Mouse (Mus musculus) B cell, adult 2 months (primary cell): ENCODE results near the gene Prrt2.
A peak's percentile ranks its signal among the peaks of the same experiment; 100 is the strongest.

Experiments
- DNase-seq, 2 experiments: peaks; one replicate each; pipeline ENCODE4 v3.0.0; 2022

The Prrt2 gene

DNA sequence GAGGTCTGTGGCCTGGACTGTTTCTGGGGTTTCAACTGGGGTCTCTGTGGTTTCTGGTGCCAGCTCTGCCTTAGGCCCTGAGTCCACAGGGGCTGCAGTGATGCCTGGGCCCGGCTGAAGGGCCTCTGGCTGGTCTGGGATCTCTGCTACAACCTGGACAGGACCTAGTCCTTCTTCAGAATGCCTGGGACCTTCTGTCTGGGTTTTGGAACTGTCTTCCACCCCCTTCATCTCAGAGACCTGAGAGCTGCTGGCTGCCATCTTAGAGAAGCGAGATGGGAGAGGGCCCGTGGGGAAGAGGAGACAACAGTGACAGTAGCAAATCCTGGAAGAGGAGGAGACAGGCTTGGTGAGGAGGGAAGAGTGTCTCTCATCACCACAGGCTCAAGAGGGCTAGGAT, 980 bp downstream of the Prrt2 start:
- no peak for DNase-seq

GRCm38 (mm10) chr7:127019306-127019960, 1.6 kb downstream of the Prrt2 start:
- DNase-seq = no peak

DNA sequence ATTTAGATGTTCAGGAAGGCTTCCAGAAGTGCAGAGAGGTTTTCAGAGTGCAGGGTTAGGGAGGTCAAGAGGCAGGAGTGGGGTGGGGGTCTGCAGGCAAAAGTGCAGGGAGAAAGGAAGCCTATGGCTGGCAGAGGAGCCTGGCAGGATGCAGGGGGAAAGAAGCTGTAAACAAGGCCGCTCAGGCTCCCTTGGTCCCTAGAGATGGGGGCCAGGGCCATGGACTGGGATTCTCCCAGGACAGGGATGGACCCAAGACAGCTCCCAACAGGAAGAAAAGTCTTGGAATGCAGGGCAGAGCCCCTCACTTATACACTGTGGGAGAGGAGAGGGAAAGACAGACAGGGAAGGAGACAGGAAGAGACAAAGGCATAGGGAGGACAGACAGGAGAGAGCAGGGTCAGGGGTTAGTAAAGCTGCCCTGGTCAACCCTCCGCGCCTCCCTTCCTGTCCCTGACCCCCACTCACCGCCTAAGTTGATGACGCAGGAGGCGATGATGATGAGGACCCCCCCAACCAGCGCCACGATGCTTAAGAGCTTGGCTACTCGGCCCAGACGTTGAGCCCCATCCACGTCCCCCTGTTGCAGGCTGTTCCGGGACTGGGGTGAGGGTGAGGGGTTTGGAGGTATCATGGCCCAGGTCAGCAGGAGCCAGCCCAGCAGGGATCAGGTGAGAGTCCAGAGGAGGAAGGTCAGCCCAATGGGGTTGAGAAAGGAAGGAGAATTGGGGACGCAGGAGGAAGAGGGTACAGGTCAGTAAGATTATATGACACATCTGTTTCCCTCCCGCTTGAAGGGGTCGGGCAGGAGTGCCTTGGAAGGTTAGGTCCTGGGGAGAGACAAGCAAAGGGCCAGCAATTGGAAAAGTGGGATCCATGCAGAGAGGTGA, 2.4 kb downstream of the Prrt2 start:
- no peak for DNase-seq

DNA sequence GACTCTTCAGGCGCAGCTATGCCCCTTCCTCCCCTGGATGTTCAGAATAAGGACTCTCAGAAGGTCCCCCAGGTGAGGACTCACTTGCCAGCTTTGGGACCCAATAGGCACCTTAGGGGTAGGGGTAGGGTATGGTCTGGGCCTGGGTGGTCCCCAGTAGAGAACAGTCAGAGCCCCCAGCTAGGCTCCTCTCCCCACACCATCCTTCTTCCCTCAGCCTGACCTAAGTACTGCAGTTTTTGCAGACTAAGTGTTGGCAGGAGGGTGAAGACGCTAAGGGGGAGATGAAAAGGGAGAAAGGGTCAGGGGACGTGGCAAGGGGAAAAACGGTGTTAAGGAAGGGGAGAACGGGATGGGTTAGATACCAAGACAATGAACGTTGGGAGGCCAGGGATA, 3.1 kb downstream of the Prrt2 start:
- DNase-seq = no peak

DNA sequence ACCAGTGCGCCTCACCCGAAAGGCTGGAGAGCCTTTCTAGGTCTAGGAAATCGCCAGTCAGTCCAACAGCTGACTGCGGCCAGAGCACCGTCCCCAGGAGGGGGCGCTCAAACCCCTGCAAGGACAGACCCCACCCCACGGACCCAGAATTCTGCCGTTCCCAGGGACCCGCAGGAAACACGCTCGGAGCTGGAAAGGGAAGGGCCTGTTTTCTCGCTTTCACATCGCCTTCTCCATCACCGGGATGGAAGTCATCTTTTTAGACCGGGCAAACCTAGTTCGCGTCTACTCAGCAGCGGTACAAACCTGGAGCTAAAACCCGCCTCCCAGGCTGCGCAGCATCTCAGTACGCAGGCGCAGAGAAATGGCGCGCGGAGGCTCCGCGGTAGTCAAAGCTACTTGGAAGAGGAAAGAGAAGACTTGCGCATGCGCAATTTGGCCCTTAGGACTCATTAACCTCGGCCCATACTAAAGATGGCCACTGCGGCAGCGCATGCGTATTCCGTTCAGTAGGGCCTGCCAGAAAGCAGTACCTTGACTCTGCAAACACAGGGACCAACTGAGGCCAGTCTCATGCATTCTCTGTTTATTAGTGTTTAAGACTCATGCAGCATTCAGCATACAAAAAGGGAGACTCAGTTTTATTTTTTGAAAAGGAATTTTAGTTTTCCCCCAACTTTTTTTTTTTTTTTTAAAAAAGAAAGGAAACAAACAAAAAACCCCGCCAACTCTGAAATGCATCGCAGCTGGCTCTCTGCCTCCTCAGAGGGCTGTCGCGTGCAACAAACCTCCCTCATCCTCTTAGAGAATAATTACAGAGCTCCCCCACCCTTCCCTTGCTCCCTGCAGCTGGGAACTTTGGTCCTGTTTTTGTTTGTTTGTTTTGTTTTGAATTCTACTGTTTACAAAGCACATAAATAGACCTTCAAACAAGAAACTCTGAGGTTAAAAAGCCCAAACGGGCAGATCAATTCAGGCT, 3.8 kb downstream of the Prrt2 start, which contains the start of gene Pagr1a:
Gene Pagr1a, minus strand, starts transcription at position 382 of the 979 bp plus-strand sequence.
- DNase-seq = peak; percentile 92 to 94

- DNase-seq = no peak
Measured at GRCm38 (mm10) chr7:127016486-127016938, 4.5 kb downstream of the Prrt2 start.

GRCm38 (mm10) chr7:127016481-127016485, 4.7 kb downstream of the Prrt2 start, which contains the start of gene Pagr1b:
Gene Pagr1b (minus strand): TSS chr7:127016484.
- DNase-seq = no peak

- no peak for DNase-seq
Measured at GRCm38 (mm10) chr7:127016081-127016480, 4.9 kb downstream of the Prrt2 start.

GRCm38 (mm10) chr7:127014993-127015392, 6.0 kb downstream of the Prrt2 start:
- no peak for DNase-seq

- peak; percentile 75 to 80 for DNase-seq
Measured at GRCm38 (mm10) chr7:127014320-127014719, 6.7 kb downstream of the Prrt2 start, which contains the start of gene Mvp. Gene Mvp (minus strand): TSS chr7:127014621.

DNA sequence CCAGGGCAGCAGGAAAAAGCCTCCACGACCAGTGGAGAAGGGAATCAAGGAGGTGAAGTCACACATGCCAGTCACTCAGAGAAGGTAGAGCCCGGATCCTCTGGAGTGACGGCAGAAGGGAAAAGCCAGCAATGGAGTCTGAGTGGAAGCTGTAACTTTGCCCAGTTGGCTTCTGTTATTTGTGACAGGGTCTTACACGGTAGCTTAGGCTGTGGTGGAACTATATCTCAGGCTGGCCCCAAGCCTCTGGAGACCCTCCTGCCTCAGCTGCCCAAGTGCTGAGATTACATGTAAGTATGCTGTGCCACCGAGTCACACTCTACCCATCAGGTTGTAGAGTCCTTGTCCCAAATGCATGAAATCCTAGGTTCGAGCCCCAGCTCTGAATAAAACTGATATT, 7.6 kb downstream of the Prrt2 start:
- no peak for DNase-seq

DNA sequence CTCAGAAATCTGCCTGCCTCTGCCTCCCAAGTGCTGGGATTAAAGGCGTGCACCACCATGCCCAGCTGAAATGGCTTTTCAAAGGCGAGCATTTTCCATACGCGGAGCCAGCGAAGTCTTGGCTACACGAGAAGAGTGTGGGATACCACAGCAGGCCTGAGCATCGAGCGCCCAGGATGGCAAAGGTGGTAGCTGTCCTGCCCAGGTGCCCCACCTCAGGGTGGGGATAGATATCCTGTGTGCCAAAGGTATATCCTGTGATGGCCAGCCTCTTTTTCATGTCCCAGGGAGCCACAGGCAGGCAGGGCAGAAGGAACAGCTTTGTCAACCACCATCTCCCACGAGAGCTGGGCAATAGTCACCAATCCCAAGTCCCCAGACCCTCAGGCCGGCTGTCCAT, 8.2 kb downstream of the Prrt2 start:
- no peak for DNase-seq

- no peak for DNase-seq
Measured at GRCm38 (mm10) chr7:127012374-127012773, 8.6 kb downstream of the Prrt2 start.

GRCm38 (mm10) chr7:127011717-127012116, 9.3 kb downstream of the Prrt2 start:
- DNase-seq = no peak

DNA sequence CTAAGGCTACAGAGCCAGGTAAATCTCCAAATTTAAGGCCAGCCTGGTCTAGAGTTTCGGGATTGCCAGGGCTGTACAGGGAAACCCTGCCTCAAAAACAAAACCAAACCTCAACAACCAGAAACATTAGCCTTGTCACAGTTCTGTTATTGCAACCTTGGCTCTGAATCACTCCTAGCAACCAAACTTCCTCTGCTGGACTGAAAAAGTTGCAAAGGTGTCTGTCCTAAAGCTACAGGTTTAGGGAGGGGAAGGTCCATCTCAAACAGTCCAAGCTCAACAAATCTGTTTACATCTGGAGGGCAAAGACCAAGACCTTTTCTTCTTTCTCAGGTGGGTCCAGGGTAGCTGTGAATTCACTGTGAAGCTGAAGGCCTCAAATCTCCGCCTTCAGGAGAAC, 10.0 kb downstream of the Prrt2 start:
- no peak for DNase-seq

- no peak for DNase-seq
Measured at GRCm38 (mm10) chr7:127009307-127010085, 11.5 kb downstream of the Prrt2 start.

GRCm38 (mm10) chr7:127008239-127009019, 12.6 kb downstream of the Prrt2 start:
- DNase-seq = peak; percentile 52 to 53

DNA sequence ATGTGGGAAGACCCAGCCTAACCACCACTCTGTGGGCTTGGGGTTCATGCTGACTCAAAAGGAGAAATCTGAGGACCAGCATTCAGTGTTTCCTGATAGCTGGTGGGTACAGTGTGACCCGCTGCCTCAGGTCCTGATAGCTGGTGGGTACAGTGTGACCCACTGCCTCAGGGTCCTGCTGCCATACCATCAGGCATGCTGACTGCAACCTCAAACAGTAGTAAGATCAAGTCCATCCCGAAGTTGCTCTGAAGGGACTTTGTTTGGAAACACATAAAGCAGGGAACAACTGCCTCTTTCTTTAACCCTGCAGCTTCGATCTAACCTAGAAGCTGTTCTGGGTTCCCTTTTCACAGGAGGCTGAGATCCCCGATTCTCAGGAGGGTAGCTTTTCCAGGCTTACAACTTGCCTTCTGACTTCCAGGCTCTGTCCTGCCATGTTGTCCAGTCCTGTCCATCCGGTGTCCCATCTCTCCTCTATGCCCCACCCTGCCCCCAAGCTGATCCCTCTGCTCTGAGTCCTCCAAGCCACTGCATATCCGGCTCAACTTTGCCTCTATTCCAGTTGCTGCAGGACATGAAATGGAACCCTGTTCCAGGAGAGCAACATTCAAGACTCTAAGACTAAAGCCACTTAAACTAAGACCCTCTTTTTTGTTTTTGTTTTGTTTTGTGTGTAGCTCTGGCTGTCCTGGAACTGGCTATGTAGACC, 13.5 kb downstream of the Prrt2 start:
- no peak for DNase-seq

- no peak for DNase-seq
Measured at GRCm38 (mm10) chr7:127004122-127004875, 16.7 kb downstream of the Prrt2 start.

- DNase-seq = no peak
Measured at GRCm38 (mm10) chr7:127003620-127004019, 17.4 kb downstream of the Prrt2 start.
